Mouse (Mus musculus) cerebellum, postnatal 10 days (tissue): ENCODE results near the gene Slc1a4.

Source experiments
- DNase-seq, 2 experiments: peaks; one replicate each; pipeline ENCODE4 v3.0.0; 2021; ENCODE audit warnings: mixed read lengths in 2 of 2

Gene Slc1a4

DNA sequence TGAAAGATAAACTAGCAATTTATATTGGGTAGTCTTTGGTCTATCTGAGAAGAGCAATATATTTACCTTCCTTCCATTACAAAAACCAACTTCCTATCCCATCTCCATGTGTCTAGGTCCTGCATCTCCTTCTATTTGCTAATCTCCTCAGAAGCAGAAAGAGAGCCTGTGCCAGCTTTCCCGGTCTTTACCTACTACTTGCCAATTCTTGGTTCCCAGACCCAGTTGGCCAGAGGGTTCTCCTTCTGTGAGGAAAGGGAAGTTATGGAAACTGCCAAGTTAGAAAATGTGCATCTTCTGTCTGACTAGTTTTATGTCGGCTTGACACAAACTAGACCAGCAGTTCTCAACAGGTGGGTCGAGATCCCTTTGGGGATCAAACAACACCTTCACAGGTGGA is 8.5 kb downstream of the Slc1a4 start:
- peak; percentile 45 to 63 for DNase-seq

DNA sequence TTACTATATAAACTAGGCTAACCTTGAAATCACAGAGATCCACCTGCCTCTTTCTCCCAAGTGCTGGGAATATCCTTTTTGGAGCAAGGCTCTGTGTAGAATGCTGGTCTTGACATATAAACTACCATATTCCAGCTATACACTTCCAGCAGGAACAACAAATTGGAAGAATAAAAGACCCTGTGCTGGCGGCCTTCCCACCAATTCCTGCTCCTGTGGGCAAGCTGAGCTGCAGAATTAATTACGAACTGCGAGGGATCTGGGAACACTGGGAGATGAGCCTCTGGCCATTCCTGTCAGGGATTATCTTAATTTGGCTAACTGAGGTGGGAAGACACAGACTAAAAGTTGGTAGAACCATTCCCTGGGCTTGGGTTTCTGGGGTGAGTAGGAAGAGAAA is 10.1 kb downstream of the Slc1a4 start:
- DNase-seq: peak; percentile 42 to 65

DNA sequence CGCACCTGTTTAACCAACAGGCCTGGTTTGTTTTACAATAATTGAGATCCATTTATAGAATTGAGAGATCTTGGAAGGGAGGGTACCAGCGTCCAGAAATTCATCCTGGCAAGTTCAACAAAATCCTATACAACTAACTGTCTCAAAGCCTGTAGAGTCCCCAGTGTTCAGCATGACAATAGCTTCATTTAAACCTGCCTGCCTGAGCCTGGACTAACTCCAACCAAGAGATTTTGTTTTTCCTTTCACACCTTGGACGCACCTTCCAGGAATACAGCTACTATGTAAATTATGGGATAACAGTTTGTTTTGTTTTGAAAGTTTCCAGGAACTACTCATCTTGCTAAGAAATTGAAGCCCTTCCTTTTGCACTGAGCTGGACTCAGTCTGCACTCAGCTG is 11.9 kb downstream of the Slc1a4 start:
- DNase-seq: no peak

DNA sequence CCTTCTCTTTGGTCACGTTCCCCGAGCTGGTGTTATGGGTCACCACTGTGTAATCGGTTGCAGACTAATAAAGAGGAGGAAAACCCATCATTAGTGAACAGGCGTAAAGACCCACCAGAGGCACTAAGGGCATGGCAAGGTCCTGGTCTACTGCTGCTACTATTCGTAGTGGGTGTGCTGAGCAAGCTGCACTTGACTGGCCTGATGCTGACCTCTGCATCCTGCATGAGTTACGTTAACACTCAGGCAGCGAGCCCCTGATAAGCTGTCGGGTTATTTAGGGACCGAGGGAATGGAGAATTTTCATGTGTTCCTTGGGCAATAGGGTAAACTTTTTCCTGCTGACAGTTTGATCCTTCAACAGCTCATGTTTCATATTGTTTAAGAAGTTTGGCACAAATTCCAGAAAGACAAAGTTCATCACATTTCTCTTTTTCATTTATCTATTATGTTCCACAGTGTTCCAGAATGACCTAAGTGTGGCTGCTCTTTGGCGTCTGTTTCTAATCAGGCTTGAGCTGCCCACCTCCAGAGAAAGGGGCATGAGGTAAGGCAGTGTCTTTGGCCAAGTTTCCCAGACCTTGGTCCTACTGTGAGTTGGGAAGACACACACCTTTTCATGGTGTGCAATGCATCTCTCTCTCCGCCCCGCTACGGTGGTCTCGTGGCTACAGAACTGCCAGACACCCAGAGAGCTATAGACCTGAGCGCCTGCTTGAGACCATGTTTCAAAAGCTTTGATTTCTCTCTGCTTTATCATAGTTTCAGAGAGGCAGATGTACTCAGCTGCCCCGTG is 13.7 kb downstream of the Slc1a4 start:
- DNase-seq: no peak

DNA sequence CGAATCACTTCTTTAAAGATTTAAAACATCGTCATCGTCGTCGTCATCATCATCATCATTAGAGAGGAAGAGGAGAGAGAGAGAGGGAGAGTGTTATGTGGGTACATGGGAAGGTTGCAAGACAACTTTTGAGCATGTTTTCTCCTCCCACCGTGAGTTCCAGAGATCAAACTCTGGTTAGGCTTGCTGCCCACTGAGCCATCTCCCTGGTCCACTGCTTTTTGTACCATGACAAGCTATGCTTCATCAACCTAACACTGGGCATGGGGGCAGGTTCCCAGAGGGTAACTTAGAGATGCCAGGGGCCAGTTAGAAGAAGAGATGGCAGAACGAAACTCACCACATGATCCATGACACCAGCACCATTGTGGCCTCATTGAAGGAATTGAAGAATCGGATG is 18.9 kb downstream of the Slc1a4 start:
- DNase-seq: no peak

DNA sequence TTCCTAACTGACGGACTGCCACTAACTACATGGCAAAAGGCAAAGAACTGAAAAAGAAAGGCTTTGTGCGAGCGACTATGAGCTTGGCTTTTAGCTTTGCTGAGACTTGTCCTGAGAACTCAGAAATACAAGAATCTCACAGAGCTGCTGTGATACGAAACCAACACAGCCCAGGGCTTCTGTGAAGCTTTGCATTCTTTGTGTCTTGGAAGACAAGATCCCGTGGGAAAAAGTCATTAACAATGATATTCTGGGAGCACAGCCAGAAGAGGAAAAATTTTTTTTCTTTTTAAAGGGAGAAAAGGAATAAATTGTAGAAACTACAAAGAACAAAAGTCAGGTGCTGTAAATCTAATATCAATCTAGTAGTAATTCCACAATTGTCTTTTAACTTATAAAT is 23.5 kb downstream of the Slc1a4 start:
- no peak for DNase-seq

DNA sequence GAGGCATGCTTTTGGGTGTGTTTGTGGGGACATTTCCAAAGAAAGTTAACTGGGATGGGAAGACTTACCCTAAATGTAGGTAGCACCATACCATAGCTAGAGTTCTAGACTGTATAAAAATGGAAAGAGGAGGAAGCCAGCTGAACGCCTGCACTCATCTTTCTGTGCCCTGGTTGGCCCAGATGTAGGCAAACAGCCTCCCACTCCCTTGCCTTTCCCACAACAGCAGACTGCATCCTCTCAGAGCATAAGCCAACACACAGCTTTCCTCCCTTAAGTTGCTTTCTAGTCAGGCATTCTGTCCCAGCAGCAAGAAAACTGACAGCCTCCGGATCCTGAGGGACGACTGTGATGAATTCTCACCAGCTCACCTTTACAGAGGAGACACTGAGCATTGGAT is 25.1 kb downstream of the Slc1a4 start:
- DNase-seq: no peak

DNA sequence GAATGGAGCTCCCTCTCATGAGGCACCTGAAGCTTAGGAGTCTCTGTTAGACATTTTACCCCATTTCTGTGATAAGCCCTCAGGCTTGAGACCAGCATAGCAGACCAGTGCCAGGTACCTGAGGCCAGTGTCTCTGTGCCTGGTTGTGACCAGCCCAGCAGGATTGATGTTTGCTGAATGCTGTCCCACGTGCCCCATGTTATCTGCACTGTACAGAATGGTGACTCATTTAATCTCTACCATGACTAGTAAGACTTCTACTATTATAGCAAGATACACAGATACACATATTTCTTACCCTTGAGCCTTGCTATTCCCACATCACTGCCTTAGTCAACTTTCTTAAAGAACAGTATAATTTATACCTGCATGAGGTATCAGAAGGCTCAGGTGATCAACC is 26.9 kb downstream of the Slc1a4 start:
- no peak for DNase-seq

DNA sequence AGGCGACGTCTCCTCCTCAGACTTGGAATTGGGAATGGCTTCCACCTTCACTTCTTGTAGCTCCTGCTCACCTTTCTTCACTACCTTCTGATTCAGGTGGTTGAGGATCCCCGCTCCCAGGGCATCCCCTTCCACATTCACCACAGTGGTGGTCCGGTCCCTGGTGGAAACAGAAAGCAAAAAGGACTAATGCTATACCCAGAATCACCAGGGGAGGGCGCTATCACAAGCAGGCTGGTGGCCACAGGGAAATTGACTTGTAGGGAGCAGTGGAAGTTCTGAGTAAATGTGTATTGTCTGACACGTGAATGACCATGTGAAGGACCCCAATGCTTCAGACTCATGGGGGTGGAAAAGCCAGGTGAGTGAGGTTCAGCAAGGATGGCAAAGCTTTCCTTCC is 28.2 kb downstream of the Slc1a4 start:
- DNase-seq: peak; percentile 70 to 82

DNA sequence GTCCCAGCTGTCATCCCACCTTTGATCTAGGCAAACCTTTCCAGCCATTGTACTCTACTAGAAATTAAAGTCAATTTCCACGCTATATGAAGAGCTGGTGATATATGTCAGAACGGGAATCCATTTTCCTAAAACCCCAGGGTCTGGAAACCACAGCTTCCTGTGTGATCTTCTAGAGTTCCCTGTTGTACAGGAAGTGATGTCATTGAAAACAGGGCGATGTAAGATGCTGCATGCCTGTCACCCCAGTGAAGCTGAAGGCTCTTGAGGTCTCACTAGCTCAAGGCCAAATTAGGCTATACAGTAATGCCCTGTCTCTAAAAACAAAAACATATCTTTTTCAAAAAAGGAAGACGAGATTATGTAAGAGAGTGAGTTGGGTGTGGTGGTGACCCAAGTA is 31.2 kb downstream of the Slc1a4 start:
- no peak for DNase-seq

DNA sequence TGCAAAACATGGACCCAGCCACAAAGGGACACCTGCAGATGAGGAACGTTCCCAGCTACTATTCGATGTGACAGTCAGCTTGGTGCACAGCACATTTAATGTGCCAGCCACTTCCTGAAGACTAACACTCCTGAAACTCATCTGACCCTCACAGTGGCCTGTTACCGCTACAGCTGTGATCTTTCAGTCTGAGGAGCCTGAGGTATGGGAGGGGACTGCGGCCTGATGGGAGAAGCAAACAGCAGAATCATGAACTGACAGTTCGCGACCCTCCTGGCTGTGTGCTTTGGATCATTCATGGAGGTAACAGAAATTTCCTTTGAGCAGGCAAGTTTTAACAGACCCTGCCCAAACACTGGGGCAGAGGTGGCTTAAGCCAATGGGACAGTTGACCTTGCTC is 31.7 kb downstream of the Slc1a4 start:
- DNase-seq: no peak

DNA sequence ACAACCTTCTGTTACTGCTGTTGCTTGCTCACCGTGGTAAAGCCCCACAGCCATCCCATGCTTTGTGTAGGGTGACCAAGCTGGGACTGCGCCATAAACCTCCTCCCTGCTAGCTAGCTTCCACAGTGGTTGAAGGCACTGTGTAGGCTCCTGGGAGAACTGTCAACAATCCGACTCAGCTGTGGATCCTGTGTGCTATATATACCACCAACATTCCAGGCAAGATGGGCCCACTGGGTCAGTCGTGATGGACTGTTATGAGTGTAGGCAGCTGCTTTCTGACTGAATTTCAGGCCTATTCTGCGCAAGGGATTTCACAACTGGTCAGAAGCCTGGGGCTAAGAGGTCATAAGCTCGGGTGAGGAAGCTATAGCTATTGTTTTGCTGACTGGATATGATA is 32.6 kb downstream of the Slc1a4 start:
- DNase-seq: no peak

DNA sequence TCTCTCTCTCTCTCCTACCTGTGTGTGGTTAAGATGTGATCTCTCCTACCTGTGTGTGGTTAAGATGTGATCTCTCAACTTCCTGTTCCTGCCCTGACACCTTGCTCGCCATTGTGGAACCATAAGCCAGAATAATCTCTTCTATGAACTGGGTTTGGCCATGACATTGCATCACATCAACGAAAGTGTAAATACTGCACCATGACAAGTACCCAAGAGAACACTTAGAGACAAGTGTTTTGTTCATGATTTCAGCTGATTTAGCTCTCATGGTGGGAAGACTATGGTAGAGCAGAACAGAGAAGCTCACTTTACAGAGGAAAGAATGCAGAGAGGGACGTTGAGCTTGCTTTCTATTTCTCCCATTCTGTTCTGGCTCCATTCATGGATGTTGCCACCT is 48.0 kb downstream of the Slc1a4 start:
- no peak for DNase-seq

DNA sequence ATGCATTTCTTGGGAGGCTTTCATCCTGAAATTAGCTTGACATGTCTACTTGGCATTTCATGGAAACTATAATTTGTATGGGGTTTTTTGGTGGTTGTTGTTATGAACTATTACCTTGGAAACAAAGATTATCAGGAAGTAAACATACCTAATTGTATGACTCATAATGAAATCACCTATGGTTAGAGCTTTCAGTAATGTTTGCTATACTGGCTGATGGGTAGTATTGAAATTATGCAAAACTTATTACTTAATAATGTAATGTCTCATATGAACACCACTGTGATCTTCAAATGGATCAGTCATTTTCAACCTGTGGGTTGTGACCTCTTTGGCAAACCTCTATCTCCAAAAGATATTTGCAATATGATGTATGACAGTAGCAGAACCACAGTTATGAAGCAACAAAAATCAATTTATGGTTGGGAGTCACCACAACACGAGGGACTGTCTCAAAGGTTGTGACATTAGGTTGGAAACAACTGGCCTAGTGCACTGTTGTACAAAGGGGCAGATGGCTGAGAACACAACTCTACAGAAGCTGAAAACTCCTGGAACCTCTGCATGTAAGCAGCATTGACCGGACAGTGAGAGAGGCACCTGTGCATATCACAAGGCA is 49.8 kb downstream of the Slc1a4 start:
- DNase-seq: no peak

DNA sequence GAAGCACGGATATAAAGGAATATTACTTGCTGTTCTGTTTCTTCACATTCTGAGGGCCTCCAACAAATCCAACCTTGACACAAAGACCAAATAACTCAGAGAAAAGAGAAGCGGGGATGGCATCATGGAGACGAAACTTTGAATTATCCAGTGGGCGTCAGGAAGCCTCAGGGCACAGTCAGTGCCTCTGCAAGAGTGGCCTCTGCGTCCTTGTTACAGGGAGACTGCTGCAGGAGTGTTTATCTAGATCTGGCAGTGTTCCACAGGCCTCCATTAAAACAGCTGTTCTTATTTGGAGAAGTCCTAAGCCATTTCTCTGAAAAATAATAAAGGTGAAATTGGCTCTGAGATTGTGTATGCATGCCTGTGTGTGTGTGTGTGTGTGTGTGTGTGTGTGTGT is 51.5 kb downstream of the Slc1a4 start:
- DNase-seq: no peak

DNA sequence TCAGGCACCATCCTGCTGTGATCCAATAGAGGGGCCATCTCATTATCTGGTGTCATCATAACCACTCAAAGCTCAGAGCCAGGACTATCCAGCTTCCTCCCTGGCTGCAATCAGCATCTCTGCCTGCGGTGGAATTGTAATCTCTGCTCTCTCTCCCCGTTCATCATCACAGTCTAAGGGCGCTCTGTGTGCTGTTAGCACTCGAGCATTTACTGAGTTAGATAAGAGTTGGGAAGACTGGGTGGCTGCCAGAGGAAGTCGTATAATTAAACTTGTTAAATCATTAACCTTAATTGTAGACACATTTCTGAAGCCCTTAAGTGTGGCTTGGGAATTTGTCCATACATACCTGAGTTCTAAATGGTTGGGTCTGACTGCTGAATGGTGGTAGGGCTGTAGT is 53.8 kb downstream of the Slc1a4 start:
- no peak for DNase-seq

DNA sequence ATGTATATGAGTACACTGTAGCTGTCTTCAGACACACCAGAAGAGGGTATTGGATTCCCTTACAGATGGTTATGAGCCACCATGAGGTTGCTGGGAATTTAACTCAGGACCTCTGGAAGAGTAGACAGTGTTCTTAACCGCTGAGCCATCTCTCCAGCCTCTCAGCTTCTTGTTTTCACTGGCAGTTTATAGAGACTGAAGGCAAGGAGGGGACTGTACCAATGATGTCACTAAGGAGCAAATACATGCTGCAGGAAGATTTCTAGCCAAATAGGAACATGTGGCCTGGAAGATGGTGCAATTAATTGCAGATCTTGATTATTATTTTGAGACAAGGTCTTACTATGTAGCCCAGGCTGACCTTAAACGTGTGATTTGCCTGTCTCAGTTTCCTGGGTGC is 55.4 kb downstream of the Slc1a4 start:
- no peak for DNase-seq

DNA sequence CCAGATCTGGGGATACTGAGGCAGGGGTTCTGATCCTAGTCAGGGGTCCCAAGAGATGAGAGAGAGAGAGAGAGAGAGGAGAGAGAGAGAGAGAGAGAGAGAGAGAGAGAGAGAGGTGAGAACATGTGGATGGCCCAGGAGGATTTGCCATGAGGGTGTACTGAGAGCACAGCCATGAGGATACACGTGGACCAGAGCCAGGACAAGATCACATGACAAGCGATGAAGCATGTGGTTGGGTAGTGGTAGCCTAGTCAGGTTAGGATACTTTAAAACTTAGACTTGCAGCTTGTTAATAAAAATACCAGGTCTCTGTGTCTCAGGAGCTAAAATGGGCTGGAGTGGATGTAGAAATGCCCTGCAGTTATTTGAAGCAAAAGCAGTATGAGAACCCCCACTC is 56.5 kb downstream of the Slc1a4 start:
- DNase-seq: no peak

DNA sequence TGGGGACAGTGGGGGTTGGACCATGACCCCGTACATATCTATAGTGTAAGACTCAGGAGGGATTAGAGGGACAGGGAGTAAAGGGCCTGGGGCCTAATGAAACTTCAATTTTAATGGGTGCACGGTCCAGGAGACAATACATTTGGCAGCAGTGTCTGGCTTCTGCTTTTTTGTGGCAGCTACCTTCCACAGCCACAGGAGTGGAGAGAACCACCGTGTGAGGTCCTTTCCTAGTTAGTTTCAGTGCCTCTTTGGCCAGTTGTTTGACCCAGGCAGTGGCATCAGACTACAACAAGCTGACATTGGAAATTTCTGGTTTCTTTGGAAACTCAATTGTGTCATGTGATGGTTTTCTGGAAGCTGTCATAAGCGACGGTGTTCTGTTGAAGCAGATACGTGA is 62.6 kb downstream of the Slc1a4 start:
- no peak for DNase-seq

DNA sequence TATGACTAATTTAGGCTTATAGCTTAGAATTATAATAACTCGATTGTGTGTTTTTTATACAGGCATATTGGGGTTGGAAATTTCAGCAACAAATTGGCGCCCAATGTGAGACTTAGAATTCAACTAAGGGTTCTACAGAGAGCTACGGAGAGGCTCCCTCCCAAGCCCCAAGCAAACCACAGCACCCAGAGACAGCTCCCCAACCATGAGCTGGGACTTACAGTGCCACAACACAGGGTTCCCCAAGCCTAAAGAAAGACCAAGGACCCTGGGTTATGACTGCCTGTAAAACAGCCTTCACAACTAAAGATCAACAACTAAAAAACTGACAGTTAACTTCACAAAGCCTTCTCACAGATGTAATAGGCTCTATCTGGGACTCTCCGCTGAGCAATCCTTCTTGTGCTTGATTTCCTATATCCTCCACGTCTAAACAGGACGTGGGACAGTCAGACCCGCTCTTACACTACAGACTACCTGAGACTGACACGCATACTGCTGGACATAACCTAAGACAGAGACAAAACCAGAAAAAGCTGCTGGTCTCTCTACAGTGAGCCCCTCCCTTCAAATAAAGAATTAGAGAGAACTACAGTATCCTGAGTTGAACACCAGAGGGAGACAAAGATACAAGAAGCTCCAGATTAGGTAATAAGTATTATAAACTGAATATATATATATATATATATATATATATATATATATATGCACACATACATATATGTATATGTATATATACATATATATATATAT is 69.7 kb downstream of the Slc1a4 start:
- DNase-seq: peak in 1 of 2 experiments; percentile 54

DNA sequence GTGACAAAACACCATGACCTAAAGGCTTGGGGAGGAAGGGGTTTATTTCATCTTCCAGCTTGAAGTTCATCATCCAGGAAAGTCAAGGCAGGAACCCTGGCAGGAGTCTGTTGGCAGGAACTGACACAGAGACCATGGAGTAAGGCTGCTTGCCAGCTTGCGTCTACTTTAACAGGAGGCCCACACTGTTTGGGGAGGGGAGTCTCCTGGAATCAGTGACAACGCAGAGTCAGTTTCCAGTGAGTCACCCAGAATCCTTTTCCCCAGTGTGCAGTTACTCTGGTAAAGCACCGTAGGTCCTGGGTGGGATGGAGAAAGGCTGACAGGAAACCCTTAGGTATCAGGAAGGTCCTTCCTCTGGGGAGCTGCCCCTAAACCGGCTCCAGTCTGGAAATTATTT is 77.7 kb downstream of the Slc1a4 start:
- no peak for DNase-seq

DNA sequence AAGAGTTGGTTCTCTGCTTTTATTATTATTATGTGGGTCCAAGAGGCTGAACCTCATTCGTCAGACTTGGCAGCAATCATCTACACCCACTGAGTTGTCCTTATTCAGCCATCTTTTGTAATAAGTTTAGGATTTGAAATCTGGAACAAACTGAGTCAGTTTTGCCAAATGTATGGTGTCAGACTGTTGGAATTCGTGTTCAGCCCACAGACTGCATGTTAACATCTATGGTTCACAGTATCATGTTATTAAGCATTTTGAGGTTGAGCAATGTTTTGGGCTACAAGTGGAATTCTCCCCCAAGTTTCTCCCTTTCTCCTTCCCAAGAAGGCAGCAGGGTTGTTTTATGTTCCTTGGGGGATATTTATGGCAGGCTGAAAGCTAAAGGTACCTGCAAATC is 79.4 kb downstream of the Slc1a4 start:
- DNase-seq: no peak
